15 mouse cellular contexts compared by ENCODE assay signal in genomic region chr3:53065267-53066094, GRCm38 (mm10). TPM values are rescaled to one million over a fixed set of nuclear protein-coding genes. Genes with fewer than 3 reads are reported as not detected.
DNase-seq lines count a peak whose midpoint lies in the region; ATAC-seq and TF ChIP-seq lines count a peak whose summit lies in the region.
"Had no signal": no experiment of that assay in that cellular context is flagged by ENCODE, and none has a peak within 500 bp of the region (broad histone marks: within the 10 kb centered on the region; RNA-seq: fewer than 3 reads in every experiment).

No protein-coding gene starts in this region.

- TF ChIP-seq CTCF in heart, adult 2 months (IDR thresholded peaks at IDR 0.05): no peak

- peak overlapping the region; percentile 8 for H3K27ac ChIP-seq in heart, adult 2 months
- no peak overlapping the region for H3K27ac ChIP-seq in neural tube, embryonic 12.5 days
- H3K27ac ChIP-seq: heart, embryonic 10.5 days; liver, embryonic 14.5 days had no signal

- H3K36me3 ChIP-seq in heart, adult 2 months (ENCODE audit: control insufficient read depth, insufficient read depth, low read length): peaks cover 12% of the 10 kb centered on the region; the same call in 1 of the 2 replicates
- H3K36me3 ChIP-seq in neural tube, embryonic 12.5 days: no peaks in the 10 kb centered on the region
- H3K36me3 ChIP-seq: heart, embryonic 10.5 days had no signal

- 0 out of 2 replicates have a peak, but pooled peaks have one; percentile 41 for ATAC-seq in neural tube, embryonic 12.5 days (ENCODE audit: low FRiP score, low read depth)
- ATAC-seq: activated CD4-positive, CD25-positive, alpha-beta regulatory T cell, adult 4 months had no signal

- 0 out of 2 replicates have a peak, but pooled peaks cover 4% of the 10 kb centered on the region for H3K9me3 ChIP-seq in neural tube, embryonic 12.5 days
- H3K9me3 ChIP-seq: heart, embryonic 10.5 days had no signal

- no peak overlapping the region for H3K4me3 ChIP-seq in heart, adult 2 months
- H3K4me3 ChIP-seq in neural tube, embryonic 12.5 days: no peak overlapping the region
- H3K4me3 ChIP-seq: heart, embryonic 10.5 days had no signal

- intact Hi-C loops in heart, adult 2 months (cut with DNase I): no loop called here

- no peak for TF ChIP-seq POLR2A in heart, adult 2 months (IDR thresholded peaks at IDR 0.05; ENCODE audit: insufficient read depth, low read depth, low read length)

- DNase-seq in heart, adult 2 months: no peak
- no peak for DNase-seq in heart, adult 8-10 months (ENCODE audit: low spot score)
- DNase-seq in neural tube, embryonic 10.5 days (ENCODE audit: extremely low spot score, low spot score): no peak
- peak; percentile 57 for DNase-seq in fibroblast of lung, adult 2 months (ENCODE audit: low read depth)
- DNase-seq in skeletal muscle tissue, adult 2 months (ENCODE audit: low read depth, low spot score): peak; percentile 30
- no peak for DNase-seq in cerebellum, adult 9-11 months
- DNase-seq in right cerebral cortex, postnatal 25 days: no peak
- DNase-seq: cerebellum, adult 11 months; lung, postnatal 36 days; midbrain, embryonic 14.5 days had no signal

- no peak for TF ChIP-seq EP300 in heart, adult 2 months (IDR thresholded peaks at IDR 0.05; ENCODE audit: insufficient read depth, low read depth, low read length)

- WGBS in heart, adult 2 months: 62% methylated on average over 13 of the region's 13 CpGs
- WGBS in neural tube, embryonic 12.5 days: 72% methylated on average over 13 of the region's 13 CpGs

- no peaks in the 10 kb centered on the region for H3K27me3 ChIP-seq in heart, adult 2 months (ENCODE audit: control insufficient read depth, insufficient read depth, low read length)
- no peaks in the 10 kb centered on the region for H3K27me3 ChIP-seq in neural tube, embryonic 12.5 days (replicated peaks)

- H3K9ac ChIP-seq in heart, adult 2 months (ENCODE audit: low read depth, low read length): no peak overlapping the region
- H3K9ac ChIP-seq in neural tube, embryonic 12.5 days: no peak overlapping the region
- H3K9ac ChIP-seq: liver, embryonic 14.5 days had no signal

- peaks cover 11% of the 10 kb centered on the region for H3K4me1 ChIP-seq in heart, adult 2 months (ENCODE audit: control insufficient read depth, insufficient read depth, low read length)
- H3K4me1 ChIP-seq in neural tube, embryonic 12.5 days: peaks cover 4% of the 10 kb centered on the region; the same call in 1 of the 2 replicates

- H3K4me2 ChIP-seq in neural tube, embryonic 12.5 days (replicated peaks): no peak overlapping the region

- H3K79me2 ChIP-seq in heart, adult 2 months (replicated peaks; ENCODE audit: control insufficient read depth, insufficient read depth, low read length): peaks cover 4% of the 10 kb centered on the region; the same call in 1 of the 2 replicates

RNA-seq across cellular contexts. Expression of gene Lhfp, which starts 24.2 kb away (rescaled TPM):
- 10 to 100 TPM; 51.4 to 53.5 TPM for total RNA-seq in heart, adult 2 months (2021)
- polyA plus RNA-seq in heart, adult 2 months (2012; rRNA removed): 79.4 and 143 TPM in 2 replicates
- total RNA-seq in heart, adult 8-10 months (2022): 10 to 100 TPM; 34.6 to 45.4 (median 37.2) TPM
- polyA plus RNA-seq in neural tube, embryonic 12.5 days (2016; fragmentation: Nextera tagmentation; extraction: Ambion mirVana): 50.7 and 63.6 TPM in 2 replicates
- total RNA-seq: MEL had no signal

RNA-seq across cellular contexts. Expression of gene Cog6, which starts 48.4 kb away (rescaled TPM):
- total RNA-seq in heart, adult 2 months (2021): 10 to 100 TPM; 48.3 to 59.6 TPM
- 37.1 and 61.5 TPM in 2 replicates for polyA plus RNA-seq in heart, adult 2 months (2012; rRNA removed)
- total RNA-seq in heart, adult 8-10 months (2022): 10 to 100 TPM; 49.4 to 59.3 (median 54.4) TPM
- 48.4 and 55.3 TPM in 2 replicates for polyA plus RNA-seq in neural tube, embryonic 12.5 days (2016; fragmentation: Nextera tagmentation; extraction: Ambion mirVana)

Comparison
In these comparisons a context has a peak if more than half of its experiments do, and no peak if none do; other contexts are left out.
1. DNase-seq: peak in fibroblast of lung, adult 2 months (single experiment) and skeletal muscle tissue, adult 2 months (single experiment); none in heart, adult 2 months (0 of 2), heart, adult 8-10 months (single experiment), neural tube, embryonic 10.5 days (single experiment), cerebellum, adult 9-11 months (single experiment) and right cerebral cortex, postnatal 25 days (single experiment).